ENCODE assay signal across 9 mouse cellular contexts in genomic region chr10:24298260-24299244, GRCm38 (mm10).
A peak's percentile ranks its signal among the peaks of the same experiment; 100 is the strongest.
DNase-seq lines count a peak whose midpoint lies in the region; ATAC-seq and TF ChIP-seq lines count a peak whose summit lies in the region.
"Had no signal": no experiment of that assay in that cellular context is flagged by ENCODE, and none has a peak within 500 bp of the region (broad histone marks: within the 10 kb centered on the region; RNA-seq: fewer than 3 reads in every experiment).

No protein-coding gene starts in this region.

- DNase-seq in 416B (ENCODE audit: low read depth) (peak; percentile 74), Patski (ENCODE audit: low read depth, low spot score) (peak; percentile 12)
- peak; percentile 68 to 70 for DNase-seq in cerebellum, postnatal 14 days
- DNase-seq in frontal cortex, postnatal 25 days (ENCODE audit: low spot score in 2 of 2), result peak; percentile 22 to 48
- peak; percentile 64 for DNase-seq in kidney, adult 18-20 months
- peak; percentile 56 for DNase-seq in left cerebral cortex, postnatal 4 days
- DNase-seq in splenic B cell, adult 2 months (ENCODE audit: low read depth, low spot score), result peak; percentile 63

- no peaks in the 10 kb centered on the region for H3K4me1 ChIP-seq in midbrain, embryonic 16.5 days (ENCODE audit: control insufficient read depth, insufficient read depth, low read length)

- WGBS in midbrain, embryonic 16.5 days, result 48% methylated on average over 2 of the region's 2 CpGs

- peak; percentile 80 for TF ChIP-seq CTCF in Patski (IDR thresholded peaks at IDR 0.05)

- intact Hi-C loops in left cerebral cortex, postnatal 4 days (cut with DNase I), result loop anchor here (2.0 to 5.0 kb wide), 2 partner anchors 106 to 126 kb away; no protein-coding TSS in a partner anchor

- peaks cover 43% of the 10 kb centered on the region for H3K27me3 ChIP-seq in Patski
- no peaks in the 10 kb centered on the region for H3K27me3 ChIP-seq in midbrain, embryonic 16.5 days (ENCODE audit: control insufficient read depth, insufficient read depth, low read depth, low read length)
- H3K27me3 ChIP-seq in splenic B cell, adult 2 months (ENCODE audit: control insufficient read depth, insufficient read depth, low read length, poor library complexity, severe bottlenecking), result no peaks in the 10 kb centered on the region
- H3K27me3 ChIP-seq: embryonic facial prominence, embryonic 13.5 days had no signal

- no peak overlapping the region for H3K9ac ChIP-seq in midbrain, embryonic 16.5 days (ENCODE audit: low read depth, low read length)
- H3K9ac ChIP-seq: embryonic facial prominence, embryonic 13.5 days had no signal

- H3K4me2 ChIP-seq in midbrain, embryonic 16.5 days (ENCODE audit: low read length), result no peak overlapping the region
- H3K4me2 ChIP-seq: embryonic facial prominence, embryonic 13.5 days had no signal

- POLR2A ChIA-PET in Patski (lab: Charles Lee), result no interaction called here

- H3K27ac ChIP-seq in midbrain, embryonic 16.5 days (ENCODE audit: low read length), result no peak overlapping the region
- H3K27ac ChIP-seq: embryonic facial prominence, embryonic 13.5 days had no signal

- no peaks in the 10 kb centered on the region for H3K36me3 ChIP-seq in midbrain, embryonic 16.5 days (ENCODE audit: control insufficient read depth, insufficient read depth, low read length)
- no peaks in the 10 kb centered on the region for H3K36me3 ChIP-seq in splenic B cell, adult 2 months (ENCODE audit: control insufficient read depth, insufficient read depth, low read length, poor library complexity, severe bottlenecking)
- H3K36me3 ChIP-seq: embryonic facial prominence, embryonic 13.5 days had no signal

- CTCF ChIA-PET in Patski (lab: Charles Lee), result interaction anchor here (0.6 to 1.4 kb wide), 8 partner anchors 11 to 331 kb away, joined by 3 to 4 read pairs (median 4); no protein-coding TSS in a partner anchor

- 0 out of 2 replicates have a peak, but pooled peaks cover 1% of the 10 kb centered on the region for H3K9me3 ChIP-seq in midbrain, embryonic 16.5 days (replicated peaks; ENCODE audit: control insufficient read depth, low read length, poor library complexity, severe bottlenecking)
- H3K9me3 ChIP-seq: embryonic facial prominence, embryonic 13.5 days had no signal

- H3K4me3 ChIP-seq in midbrain, embryonic 16.5 days (ENCODE audit: low read depth, low read length), result no peak overlapping the region
- H3K4me3 ChIP-seq: embryonic facial prominence, embryonic 13.5 days had no signal

- peak; percentile 67 for ATAC-seq in Patski
- peak; percentile 82 for ATAC-seq in midbrain, embryonic 16.5 days

- in situ Hi-C loops in Patski (cut with MboI; ENCODE audit: low pct_unique_long_range_greater_than_20kb), result loop anchor here (25.0 kb wide), 1 partner anchor 336 kb away; the partner anchor contains the start of genes Taar4 and Taar5

Comparison
In these comparisons a context has a peak if more than half of its experiments do, and no peak if none do; other contexts are left out.
1. DNase-seq: peak in every context shown above with its lines; median percentile 74 in 416B; 69 in cerebellum, postnatal 14 days; 64 in kidney, adult 18-20 months; 63 in splenic B cell, adult 2 months; 56 in left cerebral cortex, postnatal 4 days; 35 in frontal cortex, postnatal 25 days; 12 in Patski.